33 mouse cellular contexts compared by ENCODE assay signal in the genomic region with DNA sequence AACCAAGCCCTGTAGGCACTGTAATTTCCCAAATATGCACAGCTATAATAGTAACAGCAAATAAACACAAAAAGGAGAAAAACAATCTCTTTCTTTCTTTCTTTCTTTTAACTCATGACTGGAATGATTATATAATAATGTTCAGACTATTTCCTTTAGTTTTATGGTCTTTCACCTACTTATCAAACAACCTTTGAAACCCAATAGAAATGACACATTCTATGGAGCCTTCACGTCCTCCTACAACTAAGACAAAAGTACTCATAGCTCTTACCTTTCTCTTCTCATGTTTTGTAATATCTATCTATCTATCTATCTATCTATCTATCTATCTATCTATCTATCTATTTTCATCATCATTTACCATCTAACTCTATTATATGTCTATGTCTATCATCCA.
"Had no signal": no experiment of that assay in that cellular context is flagged by ENCODE, and none has a peak within 500 bp of the region (broad histone marks: within the 10 kb centered on the region; RNA-seq: fewer than 3 reads in every experiment).

No protein-coding gene starts in this region.

- DNase-seq: heart, postnatal 10 days; heart, postnatal 14 days; heart, postnatal 36 days; heart, postnatal 4 days; kidney, adult 11 months; kidney, adult 18-20 months; kidney, adult 2 months; kidney, adult 8-10 months; kidney, adult 9 months; kidney, postnatal 10 days; kidney, postnatal 14 days; kidney, postnatal 25 days; kidney, postnatal 36 days; kidney, postnatal 4 days; layer of hippocampus, adult 9-11 months; layer of hippocampus, postnatal 36 days had no signal

- H3K36me3 ChIP-seq: heart, embryonic 10.5 days; heart, embryonic 12.5 days; heart, embryonic 13.5 days; heart, embryonic 15.5 days; hindbrain, embryonic 10.5 days; hindbrain, embryonic 12.5 days; hindbrain, embryonic 13.5 days; hindbrain, embryonic 15.5 days; kidney, embryonic 15.5 days had no signal

- H3K4me3 ChIP-seq: heart, embryonic 10.5 days; heart, embryonic 12.5 days; heart, embryonic 13.5 days; heart, embryonic 15.5 days; hindbrain, embryonic 10.5 days; hindbrain, embryonic 12.5 days; hindbrain, embryonic 13.5 days; hindbrain, embryonic 15.5 days; kidney, embryonic 15.5 days; layer of hippocampus, adult 2 months; left cerebral cortex, adult 2 months had no signal

- H3K4me2 ChIP-seq: heart, embryonic 11.5 days; heart, embryonic 13.5 days; hindbrain, embryonic 12.5 days; hindbrain, embryonic 13.5 days; hindbrain, embryonic 14.5 days; hindbrain, embryonic 15.5 days; kidney, embryonic 15.5 days had no signal

- H3K27me3 ChIP-seq: hindbrain, embryonic 12.5 days; hindbrain, embryonic 13.5 days; hindbrain, embryonic 15.5 days; kidney, embryonic 15.5 days had no signal

- H3K9ac ChIP-seq: heart, embryonic 12.5 days; heart, embryonic 13.5 days; heart, embryonic 15.5 days; hindbrain, embryonic 12.5 days; hindbrain, embryonic 13.5 days; hindbrain, embryonic 14.5 days; hindbrain, embryonic 15.5 days; kidney, embryonic 15.5 days had no signal

- H3K4me1 ChIP-seq: hindbrain, embryonic 12.5 days; kidney, embryonic 15.5 days had no signal

- ATAC-seq: hindbrain, embryonic 16.5 days; hindbrain, postnatal 0 days; inflammation-experienced regulatory T-cells, adult 6 months had no signal

- H3K27ac ChIP-seq: heart, embryonic 10.5 days; heart, embryonic 13.5 days; heart, embryonic 15.5 days; hindbrain, embryonic 10.5 days; hindbrain, embryonic 12.5 days; hindbrain, embryonic 14.5 days; hindbrain, embryonic 15.5 days; hindbrain, postnatal 0 days; kidney, embryonic 15.5 days; kidney, postnatal 0 days; layer of hippocampus, adult 2 months; left cerebral cortex, adult 2 months had no signal

- H3K9me3 ChIP-seq: heart, embryonic 10.5 days; heart, embryonic 12.5 days; heart, embryonic 13.5 days; heart, embryonic 15.5 days; hindbrain, embryonic 10.5 days; hindbrain, embryonic 12.5 days; hindbrain, embryonic 13.5 days; hindbrain, embryonic 15.5 days; kidney, embryonic 15.5 days had no signal
